ENCODE assay signal across 11 mouse cellular contexts in genomic region chr15:102657926-102658381, GRCm38 (mm10). TPM values are rescaled to one million over a fixed set of nuclear protein-coding genes. Genes with fewer than 3 reads are reported as not detected.
DNase-seq lines count a peak whose midpoint lies in the region; ATAC-seq and TF ChIP-seq lines count a peak whose summit lies in the region.
"Had no signal": no experiment of that assay in that cellular context is flagged by ENCODE, and none has a peak within 500 bp of the region (broad histone marks: within the 10 kb centered on the region; RNA-seq: fewer than 3 reads in every experiment).

No protein-coding gene starts in this region.

- peaks cover 13% of the 10 kb centered on the region for H3K4me1 ChIP-seq in forebrain, embryonic 16.5 days (replicated peaks; ENCODE audit: control insufficient read depth, insufficient read depth, low read length)
- peaks cover 6% of the 10 kb centered on the region; the same call in 1 of the 2 replicates for H3K4me1 ChIP-seq in forebrain, embryonic 13.5 days
- peaks cover 14% of the 10 kb centered on the region for H3K4me1 ChIP-seq in lung, embryonic 14.5 days (ENCODE audit: insufficient read depth)
- peaks cover 29% of the 10 kb centered on the region for H3K4me1 ChIP-seq in heart, postnatal 0 days (ENCODE audit: control insufficient read depth, insufficient read depth)
- H3K4me1 ChIP-seq in neural tube, embryonic 15.5 days: peaks cover 20% of the 10 kb centered on the region

- no peak for ATAC-seq in forebrain, embryonic 16.5 days
- ATAC-seq in forebrain, embryonic 13.5 days: no peak
- ATAC-seq in lung, embryonic 14.5 days (ENCODE audit: insufficient read depth): peak; percentile 28
- ATAC-seq in heart, postnatal 0 days (ENCODE audit: insufficient read depth, low read depth): peak; percentile 76
- no peak for ATAC-seq in neural tube, embryonic 15.5 days (ENCODE audit: low FRiP score)

- H3K27ac ChIP-seq in forebrain, embryonic 16.5 days (ENCODE audit: low read length): peak overlapping the region; percentile 58; the same call in 1 of the 2 replicates
- H3K27ac ChIP-seq in forebrain, embryonic 13.5 days: no peak overlapping the region; the same call in 1 of the 2 replicates
- peak overlapping the region; percentile 97 for H3K27ac ChIP-seq in lung, embryonic 14.5 days (ENCODE audit: low read depth)
- peak overlapping the region; percentile 80 for H3K27ac ChIP-seq in heart, postnatal 0 days (ENCODE audit: low read depth)
- peak overlapping the region; percentile 76 for H3K27ac ChIP-seq in neural tube, embryonic 15.5 days (replicated peaks)

- H3K9ac ChIP-seq in forebrain, embryonic 16.5 days (replicated peaks; ENCODE audit: low read depth, low read length): no peak overlapping the region
- no peak overlapping the region for H3K9ac ChIP-seq in forebrain, embryonic 13.5 days
- H3K9ac ChIP-seq in lung, embryonic 14.5 days: no peak overlapping the region
- H3K9ac ChIP-seq in heart, postnatal 0 days (replicated peaks; ENCODE audit: low read depth, low read length): no peak overlapping the region
- no peak overlapping the region for H3K9ac ChIP-seq in neural tube, embryonic 15.5 days (replicated peaks)

- no peak overlapping the region for H3K4me2 ChIP-seq in forebrain, embryonic 16.5 days (ENCODE audit: low read length)
- no peak overlapping the region for H3K4me2 ChIP-seq in forebrain, embryonic 13.5 days
- H3K4me2 ChIP-seq in lung, embryonic 14.5 days: peak overlapping the region; percentile 21; the same call in 1 of the 2 replicates
- H3K4me2 ChIP-seq in heart, postnatal 0 days (ENCODE audit: low read depth, low read length): no peak overlapping the region
- no peak overlapping the region for H3K4me2 ChIP-seq in neural tube, embryonic 15.5 days

- no peaks in the 10 kb centered on the region for H3K27me3 ChIP-seq in forebrain, embryonic 16.5 days (replicated peaks; ENCODE audit: control insufficient read depth, insufficient read depth, low read length)
- H3K27me3 ChIP-seq in forebrain, embryonic 13.5 days: no peaks in the 10 kb centered on the region
- no peaks in the 10 kb centered on the region for H3K27me3 ChIP-seq in lung, embryonic 14.5 days (ENCODE audit: insufficient read depth, low read length)
- no peaks in the 10 kb centered on the region for H3K27me3 ChIP-seq in heart, postnatal 0 days (ENCODE audit: control insufficient read depth, insufficient read depth, low read length)
- no peaks in the 10 kb centered on the region for H3K27me3 ChIP-seq in neural tube, embryonic 15.5 days (replicated peaks)

- H3K36me3 ChIP-seq in forebrain, embryonic 16.5 days (ENCODE audit: control insufficient read depth, insufficient read depth): peaks cover 16% of the 10 kb centered on the region; the same call in 1 of the 2 replicates
- H3K36me3 ChIP-seq in forebrain, embryonic 13.5 days (ENCODE audit: poor library complexity, severe bottlenecking): peaks cover 31% of the 10 kb centered on the region
- peaks cover 29% of the 10 kb centered on the region for H3K36me3 ChIP-seq in lung, embryonic 14.5 days (ENCODE audit: insufficient read depth)
- peaks cover 24% of the 10 kb centered on the region for H3K36me3 ChIP-seq in heart, postnatal 0 days (replicated peaks; ENCODE audit: control insufficient read depth, insufficient read depth, low read length)
- peaks cover 18% of the 10 kb centered on the region for H3K36me3 ChIP-seq in neural tube, embryonic 15.5 days

- H3K9me3 ChIP-seq in forebrain, embryonic 16.5 days (ENCODE audit: control insufficient read depth, low read length): no peaks in the 10 kb centered on the region
- H3K9me3 ChIP-seq in forebrain, embryonic 13.5 days (replicated peaks): no peaks in the 10 kb centered on the region
- no peaks in the 10 kb centered on the region for H3K9me3 ChIP-seq in lung, embryonic 14.5 days (ENCODE audit: low read depth, low read length)
- H3K9me3 ChIP-seq in heart, postnatal 0 days (replicated peaks; ENCODE audit: control insufficient read depth, low read length): no peaks in the 10 kb centered on the region
- H3K9me3 ChIP-seq in neural tube, embryonic 15.5 days (replicated peaks): no peaks in the 10 kb centered on the region

- no peak overlapping the region for H3K4me3 ChIP-seq in forebrain, embryonic 16.5 days (replicated peaks; ENCODE audit: low read length)
- no peak overlapping the region for H3K4me3 ChIP-seq in forebrain, embryonic 13.5 days
- H3K4me3 ChIP-seq in lung, embryonic 14.5 days (ENCODE audit: low read depth, low read length): no peak overlapping the region
- no peak overlapping the region for H3K4me3 ChIP-seq in heart, postnatal 0 days (ENCODE audit: low read depth, low read length)
- no peak overlapping the region for H3K4me3 ChIP-seq in neural tube, embryonic 15.5 days (replicated peaks)

- TF ChIP-seq CTCF in lung, embryonic 14.5 days (IDR thresholded peaks at IDR 0.05; ENCODE audit: low read depth): no peak
- no peak for TF ChIP-seq CTCF in heart, postnatal 0 days (IDR thresholded peaks at IDR 0.05; ENCODE audit: low read depth)

- WGBS in forebrain, embryonic 16.5 days: 69% methylated on average over 3 of the region's 3 CpGs
- WGBS in forebrain, embryonic 13.5 days: 84% methylated on average over 3 of the region's 3 CpGs
- 24% methylated on average over 3 of the region's 3 CpGs for WGBS in lung, embryonic 14.5 days
- WGBS in heart, postnatal 0 days: 22% methylated on average over 3 of the region's 3 CpGs
- WGBS in neural tube, embryonic 15.5 days: 57% methylated on average over 3 of the region's 3 CpGs

- peak; percentile 50 for DNase-seq in lung, embryonic 14.5 days
- DNase-seq in lung, postnatal 14 days: no peak
- DNase-seq in heart, postnatal 0 days (ENCODE audit: low spot score): peak; percentile 70
- DNase-seq in layer of hippocampus, postnatal 14 days (ENCODE audit: low spot score in 2 of 2): no peak
- no peak for DNase-seq in urinary bladder, adult 18-20 months (ENCODE audit: low spot score in 2 of 2)
- DNase-seq: cerebellum, adult 9-10 months had no signal

- no peak for TF ChIP-seq EP300 in heart, postnatal 0 days (IDR thresholded peaks at IDR 0.05; ENCODE audit: low read depth)

RNA-seq across cellular contexts. Expression of gene Atp5g2, which starts 14.2 kb away (rescaled TPM):
- 50.4 and 56.5 TPM in 2 replicates for polyA plus RNA-seq in forebrain, embryonic 16.5 days (2015; fragmentation: Nextera tagmentation; extraction: Ambion mirVana)
- 52.3 and 79.6 TPM in 2 replicates for polyA plus RNA-seq in forebrain, embryonic 13.5 days (2015; fragmentation: Nextera tagmentation; extraction: Ambion mirVana)
- 94.8 and 97.4 TPM in 2 replicates for polyA plus RNA-seq in lung, embryonic 14.5 days (2014; fragmentation: Nextera tagmentation; extraction: Ambion mirVana)
- 377 and 462 TPM in 2 replicates for total RNA-seq in heart, postnatal 0 days (2014; rRNA removed; ENCODE audit: low replicate concordance)
- 108 and 125 TPM in 2 replicates for polyA plus RNA-seq in heart, postnatal 0 days (2015; fragmentation: Nextera tagmentation; extraction: Ambion mirVana)
- 49.7 and 63.7 TPM in 2 replicates for polyA plus RNA-seq in neural tube, embryonic 15.5 days (2015; fragmentation: Nextera tagmentation; extraction: Ambion mirVana)
- total RNA-seq in layer of hippocampus, postnatal 14 days (2021): 10 to 100 TPM; 10.9 to 13.0 TPM

RNA-seq across cellular contexts. Expression of gene Atf7, which starts 32.7 kb away (rescaled TPM):
- 26.8 and 27.5 TPM in 2 replicates for polyA plus RNA-seq in forebrain, embryonic 16.5 days (2015; fragmentation: Nextera tagmentation; extraction: Ambion mirVana)
- 19.8 and 22.1 TPM in 2 replicates for polyA plus RNA-seq in forebrain, embryonic 13.5 days (2015; fragmentation: Nextera tagmentation; extraction: Ambion mirVana)
- polyA plus RNA-seq in lung, embryonic 14.5 days (2014; fragmentation: Nextera tagmentation; extraction: Ambion mirVana): 43.5 and 44.3 TPM in 2 replicates
- 12.4 and 16.2 TPM in 2 replicates for total RNA-seq in heart, postnatal 0 days (2014; rRNA removed; ENCODE audit: low replicate concordance)
- 18.7 and 20.6 TPM in 2 replicates for polyA plus RNA-seq in heart, postnatal 0 days (2015; fragmentation: Nextera tagmentation; extraction: Ambion mirVana)
- 16.6 and 19.5 TPM in 2 replicates for polyA plus RNA-seq in neural tube, embryonic 15.5 days (2015; fragmentation: Nextera tagmentation; extraction: Ambion mirVana)
- 10 to 100 TPM; 45.6 to 49.2 TPM for total RNA-seq in layer of hippocampus, postnatal 14 days (2021)

RNA-seq across cellular contexts. Expression of gene Gm28047, which starts 33.1 kb away (rescaled TPM):
- not detected in 2 replicates for polyA plus RNA-seq in forebrain, embryonic 16.5 days (2015; fragmentation: Nextera tagmentation; extraction: Ambion mirVana)
- not detected in 2 replicates for polyA plus RNA-seq in forebrain, embryonic 13.5 days (2015; fragmentation: Nextera tagmentation; extraction: Ambion mirVana)
- not detected in 2 replicates for polyA plus RNA-seq in lung, embryonic 14.5 days (2014; fragmentation: Nextera tagmentation; extraction: Ambion mirVana)
- total RNA-seq in heart, postnatal 0 days (2014; rRNA removed; ENCODE audit: low replicate concordance): not detected in 2 replicates
- polyA plus RNA-seq in heart, postnatal 0 days (2015; fragmentation: Nextera tagmentation; extraction: Ambion mirVana): not detected in 2 replicates
- 0.50 TPM in 1 of 2 replicates, not detected in the other for polyA plus RNA-seq in neural tube, embryonic 15.5 days (2015; fragmentation: Nextera tagmentation; extraction: Ambion mirVana)
- total RNA-seq in layer of hippocampus, postnatal 14 days (2021): under 1 TPM in 1 of 2 experiments, not detected in 1; 0.78 TPM
- polyA plus RNA-seq: gonadal fat pad, adult 2 months; liver, embryonic 16.5 days had no signal

Comparison
In these comparisons a context has a peak if more than half of its experiments do, and no peak if none do; other contexts are left out.
1. DNase-seq: peak in lung, embryonic 14.5 days (single experiment) and heart, postnatal 0 days (single experiment); none in lung, postnatal 14 days (single experiment), layer of hippocampus, postnatal 14 days (0 of 2) and urinary bladder, adult 18-20 months (0 of 2).
2. ATAC-seq: peak in lung, embryonic 14.5 days (single experiment) and heart, postnatal 0 days (single experiment); none in forebrain, embryonic 16.5 days (single experiment), forebrain, embryonic 13.5 days (single experiment) and neural tube, embryonic 15.5 days (single experiment).